Mouse (Mus musculus): Measurements from ENCODE around the gene Psd.

Psd gene

DNA sequence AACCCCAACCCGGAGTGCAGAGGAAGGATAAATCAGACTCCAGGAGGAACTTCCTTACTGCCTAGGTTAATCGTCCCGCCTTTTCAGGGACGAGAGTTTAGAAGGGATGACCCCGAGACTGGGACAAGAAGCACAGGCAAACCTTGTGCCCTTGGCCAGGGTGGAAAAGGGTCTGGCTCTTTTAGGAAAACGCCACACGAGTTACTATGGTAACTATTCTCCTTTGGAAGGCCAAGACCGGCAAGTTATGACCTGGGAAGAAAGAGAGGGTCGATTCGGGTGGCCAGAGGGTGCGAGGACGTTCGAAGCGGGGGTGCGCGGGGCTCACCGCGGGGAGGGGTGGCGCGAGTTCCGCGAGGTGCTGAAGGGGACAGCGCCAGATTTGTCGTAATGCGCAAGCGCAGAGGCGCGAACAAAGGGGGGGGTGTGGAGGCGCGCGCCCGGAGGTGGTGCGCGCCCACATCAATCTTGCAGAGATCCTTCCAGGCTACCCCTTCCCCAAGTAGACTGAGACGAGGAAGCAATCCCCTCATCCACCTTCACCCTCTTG is at the start of gene Psd:
TSS of gene Psd (minus strand) at position 401 of the 550 bp plus-strand sequence.
- DNase-seq: peak; percentile 78

GRCm38 (mm10) chr19:46375891-46376290 is 48.9 kb upstream of the Psd start:
- no peak for DNase-seq

DNA sequence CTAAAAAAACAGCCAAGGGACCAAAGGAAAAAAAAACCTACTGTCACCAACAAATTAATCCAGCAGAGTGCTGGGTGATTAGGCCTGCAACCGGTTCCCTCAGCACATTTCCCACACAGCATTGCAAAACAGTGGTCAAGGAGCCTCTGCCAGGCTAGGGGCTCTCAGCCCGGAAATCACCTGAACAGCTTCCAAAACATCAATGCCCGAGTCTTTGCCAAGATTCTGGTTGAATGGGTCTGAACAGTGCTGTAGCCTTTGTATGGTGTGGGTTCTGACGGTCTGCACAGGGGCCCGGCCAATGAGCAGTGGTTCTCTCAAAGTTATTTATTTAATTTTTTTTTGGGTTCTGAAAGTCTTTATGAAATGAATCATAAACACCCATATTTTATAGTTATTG is 48.5 kb upstream of the Psd start:
- DNase-seq: no peak

DNA sequence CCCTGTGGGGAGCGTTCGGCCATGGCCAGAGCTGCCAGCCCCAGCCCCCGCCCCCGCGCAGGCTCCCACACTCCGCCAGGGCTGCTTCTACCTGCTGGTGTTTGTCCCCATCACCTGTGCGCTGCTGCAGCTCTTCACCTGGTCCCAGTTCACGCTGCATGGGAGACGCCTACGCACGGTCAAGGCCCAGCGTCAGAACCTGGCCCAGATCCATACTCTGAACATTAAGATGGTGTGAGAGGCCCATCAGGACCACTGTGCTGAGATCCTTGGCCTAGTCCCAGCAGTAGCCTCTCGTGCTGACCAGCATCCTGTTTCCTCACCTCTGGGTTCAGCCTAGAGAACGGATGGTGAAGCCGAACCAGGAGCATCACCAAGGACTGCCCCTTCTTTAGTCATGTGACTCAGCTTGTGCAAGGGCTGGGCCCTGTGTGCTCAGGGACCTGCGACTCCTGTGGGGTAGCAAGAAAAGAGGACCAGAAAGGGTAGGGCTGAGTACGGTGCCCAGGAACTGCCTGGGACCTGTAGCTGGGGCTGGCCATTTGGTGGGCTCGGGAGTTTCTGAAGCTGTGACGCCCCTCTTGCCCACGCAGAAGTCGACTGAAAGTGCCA is 47.6 kb upstream of the Psd start:
- no peak for DNase-seq

DNA sequence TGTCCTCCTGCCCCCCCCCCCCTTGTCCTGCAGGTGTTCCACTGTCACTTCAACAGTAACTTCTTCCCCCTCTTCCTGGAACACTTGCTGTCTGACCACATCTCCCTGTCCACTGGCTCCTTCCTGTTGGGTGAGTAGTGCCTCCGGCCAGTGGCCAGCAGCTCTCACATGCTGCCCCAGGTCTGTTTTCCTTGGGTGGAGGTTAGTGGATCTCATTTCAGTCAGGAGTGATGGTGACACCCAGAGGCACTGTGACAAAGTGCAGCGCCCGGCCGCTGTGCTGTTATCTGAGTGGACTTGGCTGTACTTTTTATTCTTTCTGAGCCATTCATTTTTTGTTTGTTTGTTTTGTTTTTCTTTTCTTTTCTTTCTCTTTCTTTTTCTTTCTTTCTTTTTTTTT is 42.2 kb upstream of the Psd start:
- peak; percentile 64 for DNase-seq

DNA sequence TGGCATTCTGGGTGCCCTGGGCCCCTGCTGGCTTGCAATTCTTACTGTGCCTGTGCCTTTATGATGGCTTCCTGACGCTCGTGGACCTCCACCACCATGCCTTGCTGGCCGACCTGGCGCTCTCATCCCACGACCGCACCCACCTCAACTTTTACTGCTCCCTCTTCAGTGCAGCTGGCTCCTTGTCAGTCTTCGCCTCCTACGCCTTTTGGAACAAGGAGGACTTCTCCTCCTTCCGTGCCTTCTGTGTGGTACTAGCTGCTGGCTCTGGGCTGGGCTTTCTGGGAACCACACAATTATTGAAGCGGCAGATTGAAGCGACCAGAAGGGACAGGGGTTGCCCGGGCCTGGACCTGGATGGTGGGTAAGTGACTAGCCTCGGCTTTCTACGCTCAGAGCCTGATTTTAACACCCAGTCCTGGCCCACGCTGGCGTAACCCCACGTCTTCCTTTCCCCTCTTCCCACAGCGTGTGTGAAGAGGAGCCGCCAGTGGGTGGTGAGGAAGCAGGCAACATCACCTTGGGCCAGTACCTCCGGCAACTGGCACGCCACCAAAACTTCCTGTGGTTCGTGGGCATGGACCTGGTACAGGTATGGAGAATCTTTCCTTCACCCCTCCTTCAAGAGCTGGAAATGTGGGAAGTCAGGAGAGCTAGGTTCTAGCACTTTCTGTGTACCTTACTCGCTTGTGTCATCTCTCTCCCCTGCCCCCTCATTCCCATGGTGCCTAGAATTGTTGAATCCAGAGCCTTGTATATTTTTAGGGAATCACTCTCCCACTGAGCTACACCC is 41.0 kb upstream of the Psd start:
- no peak for DNase-seq

DNA sequence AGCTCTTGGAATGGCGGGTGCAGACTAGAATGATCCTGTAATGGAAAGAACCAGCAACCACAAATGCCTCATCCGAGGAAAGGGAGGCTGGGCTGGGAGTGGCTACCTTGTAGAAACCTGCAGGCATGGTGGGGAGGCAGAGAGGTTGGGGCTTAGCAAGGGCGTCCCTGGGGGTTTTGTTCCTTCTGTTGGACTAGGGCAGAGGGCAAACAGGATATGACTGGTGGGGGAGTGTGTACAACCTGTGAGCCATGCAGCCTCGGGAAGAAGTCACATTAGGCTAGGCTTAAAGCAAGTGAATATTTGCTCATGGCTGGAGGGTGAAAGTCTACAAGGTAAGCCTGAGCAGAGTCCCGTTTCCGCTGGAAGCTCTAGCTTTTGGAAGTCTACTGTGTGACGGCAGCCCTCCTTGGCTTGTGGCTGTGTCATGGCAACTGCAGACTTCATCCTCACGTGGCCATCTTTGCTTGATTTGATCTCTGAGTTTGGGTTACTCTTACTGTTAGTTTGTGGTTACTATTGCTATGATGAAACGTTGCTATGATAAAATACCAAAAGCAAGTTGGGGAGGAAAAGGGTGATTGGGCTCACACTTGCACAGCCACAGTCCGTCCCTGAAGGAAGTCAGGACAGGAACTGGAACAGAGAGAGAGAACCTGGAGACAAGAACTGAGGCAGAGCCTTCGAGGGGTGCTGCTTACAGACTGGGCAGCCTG is 36.5 kb upstream of the Psd start:
- DNase-seq: no peak

- DNase-seq: no peak
Observed at GRCm38 (mm10) chr19:46362104-46362503, 35.1 kb upstream of the Psd start.

DNA sequence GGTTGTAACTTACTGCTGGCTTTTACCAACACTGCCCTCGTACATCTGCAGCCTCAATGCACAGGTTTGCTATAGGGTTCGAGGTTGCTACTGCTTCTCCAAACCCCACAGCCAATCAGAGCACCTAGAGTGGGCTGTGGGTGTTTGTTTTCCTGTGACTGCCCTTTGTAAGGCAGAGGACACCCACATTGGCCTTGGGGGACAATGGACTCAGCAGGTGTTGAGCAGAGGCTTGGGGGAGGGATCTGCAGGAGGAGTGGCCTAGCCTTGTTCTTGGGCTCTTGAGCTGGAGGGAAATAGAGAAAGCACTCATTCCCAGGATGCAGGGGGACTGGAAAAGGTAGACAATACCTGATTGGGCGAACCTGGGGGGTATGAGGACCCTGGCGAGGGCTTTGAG is 31.4 kb upstream of the Psd start:
- DNase-seq: no peak

- no peak for DNase-seq
Observed at GRCm38 (mm10) chr19:46357344-46358280, 30.7 kb upstream of the Psd start.

DNA sequence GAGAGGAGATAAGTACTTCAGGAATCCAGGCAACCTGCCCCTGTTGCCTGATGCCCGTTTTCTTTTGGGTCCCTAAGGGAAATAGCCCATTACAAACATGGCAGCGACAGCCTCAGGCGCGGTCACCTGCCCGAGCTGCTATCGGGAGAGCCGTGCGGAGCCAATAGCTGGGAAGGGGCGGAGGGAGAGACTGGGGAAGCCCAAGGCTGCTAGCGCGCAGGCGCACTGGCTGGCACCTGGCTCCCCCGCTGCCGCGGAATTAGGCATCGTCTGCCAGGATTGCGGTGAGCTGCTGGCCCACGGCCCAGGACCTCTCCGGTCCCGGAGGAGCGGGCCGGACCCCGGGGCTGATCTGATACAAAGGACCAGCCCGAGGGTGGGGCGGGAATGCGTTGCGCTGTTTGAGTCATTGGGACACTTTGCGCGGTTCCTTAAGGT is 29.8 kb upstream of the Psd start:
- peak; percentile 92 for DNase-seq

DNA sequence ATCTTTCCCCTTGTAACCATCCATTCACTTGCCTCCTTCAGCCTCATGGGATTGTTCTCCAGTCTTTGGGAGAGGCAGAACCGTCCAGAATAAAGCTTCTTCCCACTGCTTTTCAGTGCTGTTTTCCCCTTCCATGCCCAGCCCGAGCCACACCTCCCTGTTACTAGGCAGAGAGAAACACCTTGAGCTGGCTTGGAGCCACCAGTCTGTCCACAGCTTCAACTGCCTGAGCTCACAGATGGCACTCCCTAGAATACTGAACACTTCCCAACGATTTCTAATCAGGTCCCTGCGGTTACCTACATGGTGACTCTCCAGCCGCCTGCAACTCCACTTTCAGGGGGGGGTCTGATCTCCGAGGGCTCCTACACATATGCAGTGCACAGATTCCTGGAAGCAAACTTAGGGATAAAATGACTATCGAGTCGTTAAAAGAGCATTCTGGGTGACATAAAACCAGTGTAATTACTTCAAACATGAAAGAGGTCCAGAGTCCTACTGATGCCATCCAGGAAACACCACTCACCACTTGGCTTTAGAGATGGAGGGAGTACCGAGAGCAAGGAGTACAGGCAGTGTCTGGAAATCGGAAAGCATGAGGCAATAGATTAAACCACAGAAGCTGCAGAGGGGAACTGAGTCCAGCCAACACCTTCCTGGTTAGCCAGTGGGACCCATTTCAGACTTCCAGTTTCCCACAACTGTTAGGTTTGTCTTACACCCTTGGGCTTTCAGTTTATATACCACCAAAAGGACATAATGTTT is 23.4 kb upstream of the Psd start, which contains the start of gene 2310034G01Rik:
TSS of gene 2310034G01Rik (minus strand) at position 135 of the 765 bp plus-strand sequence.
- no peak for DNase-seq

DNA sequence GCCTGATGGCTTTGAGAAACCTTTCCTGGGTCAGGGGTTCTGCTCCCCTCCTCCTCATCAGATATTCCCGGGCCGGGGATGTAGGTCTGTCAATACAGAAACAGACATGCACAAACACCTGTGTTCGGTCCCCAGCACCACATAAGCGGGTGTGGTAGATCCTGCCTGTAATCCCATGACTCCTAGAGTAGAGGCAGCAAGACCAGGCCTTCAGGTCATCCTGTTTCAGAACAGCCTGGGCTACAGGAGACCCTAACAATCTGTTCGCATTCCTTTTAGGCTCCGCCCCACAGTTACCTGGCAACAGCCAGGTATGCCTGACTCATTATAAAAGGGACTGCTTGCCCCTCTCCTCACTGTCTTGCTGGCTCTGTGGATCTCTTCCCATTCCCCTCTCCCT is 22.6 kb upstream of the Psd start:
- no peak for DNase-seq

- peak; percentile 91 for DNase-seq
Observed at GRCm38 (mm10) chr19:46348761-46349458, 22.0 kb upstream of the Psd start.

DNA sequence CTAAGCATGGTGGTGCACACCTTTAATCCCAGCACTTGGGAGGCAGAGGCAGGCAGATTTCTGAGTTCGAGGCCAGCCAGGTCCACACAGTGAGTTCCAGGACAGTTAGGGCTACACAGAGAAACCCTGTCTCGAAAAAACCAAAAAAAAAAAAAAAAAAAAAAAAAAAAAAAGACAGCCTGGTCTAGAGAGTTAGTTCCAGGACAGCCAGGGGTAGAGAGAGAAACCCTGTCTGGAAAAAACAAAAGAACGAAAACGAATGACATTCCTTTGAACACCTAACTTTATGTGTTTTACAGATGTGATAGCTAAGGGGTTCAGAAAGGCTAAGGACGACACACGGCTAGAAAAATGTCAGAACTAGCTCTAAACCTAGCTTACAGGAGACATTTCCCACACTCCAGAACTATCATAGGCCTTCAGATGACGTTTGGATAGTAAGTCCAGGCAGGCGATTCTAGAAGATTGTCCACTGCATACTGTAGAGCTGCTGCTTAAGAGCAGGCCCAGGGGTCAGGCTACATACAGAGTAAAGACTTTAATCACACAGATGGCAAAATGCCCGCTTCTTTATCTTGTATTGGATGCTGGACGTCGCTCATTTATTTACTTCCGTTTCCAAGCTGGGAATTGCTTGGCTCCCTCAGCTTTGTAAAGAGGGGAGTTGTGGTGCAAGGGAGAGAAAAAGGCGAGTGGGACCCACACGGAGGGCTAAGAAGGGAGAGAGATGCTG is 21.1 kb upstream of the Psd start:
- DNase-seq: no peak

- no peak for DNase-seq
Observed at GRCm38 (mm10) chr19:46347146-46347545, 20.2 kb upstream of the Psd start.

DNA sequence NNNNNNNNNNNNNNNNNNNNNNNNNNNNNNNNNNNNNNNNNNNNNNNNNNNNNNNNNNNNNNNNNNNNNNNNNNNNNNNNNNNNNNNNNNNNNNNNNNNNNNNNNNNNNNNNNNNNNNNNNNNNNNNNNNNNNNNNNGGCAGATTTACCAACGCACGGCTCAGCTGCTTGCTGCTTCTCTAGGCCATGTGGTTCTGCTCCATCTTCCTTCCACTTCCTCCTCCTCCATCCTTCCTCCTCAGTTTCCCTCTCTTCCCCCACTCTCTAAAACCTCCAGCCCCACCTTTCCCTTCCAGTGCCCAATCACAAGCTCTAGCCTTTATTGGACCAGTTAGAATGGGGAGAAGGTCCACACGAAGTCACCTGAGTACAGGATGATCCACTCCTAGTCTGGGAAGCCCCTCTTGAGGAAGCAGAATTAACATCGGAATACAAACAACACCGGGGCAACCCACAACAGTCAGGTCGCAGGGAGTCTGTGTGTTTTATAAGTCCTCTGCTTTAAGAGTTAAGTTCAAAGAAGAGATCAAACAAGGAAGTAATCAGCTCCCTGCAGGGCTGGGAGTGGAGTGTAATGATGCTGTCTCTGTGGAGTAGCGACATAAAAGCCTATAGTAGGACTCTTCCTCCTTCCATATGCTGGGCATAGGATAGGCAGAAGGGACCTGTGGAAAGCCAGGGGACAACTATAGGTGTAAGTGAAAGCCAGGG is 17.9 kb upstream of the Psd start:
- no peak for DNase-seq

- DNase-seq: no peak
Observed at GRCm38 (mm10) chr19:46339287-46339971, 12.5 kb upstream of the Psd start.

DNA sequence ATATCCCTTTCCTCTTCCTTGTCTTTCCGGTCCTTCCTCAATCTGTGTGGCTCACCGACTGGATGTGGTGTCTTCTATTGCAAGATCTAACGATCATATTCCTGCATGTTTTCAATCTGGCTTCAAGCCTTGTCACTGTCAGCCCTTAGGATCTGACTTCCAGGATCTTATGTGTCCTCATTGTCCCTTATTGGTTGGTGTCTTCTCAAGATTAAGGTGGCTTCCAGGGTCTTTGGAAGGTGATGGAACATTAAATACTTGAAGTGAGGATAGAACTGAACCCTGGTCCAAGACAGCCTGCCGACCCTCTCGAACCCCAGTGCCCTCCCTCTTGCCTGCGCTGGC is 12.0 kb upstream of the Psd start:
- no peak for DNase-seq

Data from retina, postnatal 1 day (tissue).